In genomic region chr7:141059929-141060328, GRCm38 (mm10) we compare ENCODE assay signal across 11 mouse cellular contexts. TPM values are rescaled to one million over a fixed set of nuclear protein-coding genes. Genes with fewer than 3 reads are reported as not detected.
DNase-seq lines count a peak whose midpoint lies in the region; ATAC-seq and TF ChIP-seq lines count a peak whose summit lies in the region.
"Had no signal": no experiment of that assay in that cellular context is flagged by ENCODE, and none has a peak within 500 bp of the region (broad histone marks: within the 10 kb centered on the region; RNA-seq: fewer than 3 reads in every experiment).

No protein-coding gene starts in this region.

- no peak for ATAC-seq in embryonic facial prominence, embryonic 12.5 days (ENCODE audit: insufficient number of reproducible peaks, insufficient read depth, low FRiP score, low TSS enrichment)
- ATAC-seq in intestine, embryonic 16.5 days = no peak
- no peak for ATAC-seq in erythroid progenitor cell, adult 5-6 weeks (replicated peaks; ENCODE audit: low FRiP score, poor library complexity, severe bottlenecking)

- H3K4me1 ChIP-seq in heart, embryonic 10.5 days = peaks cover 16% of the 10 kb centered on the region
- peaks cover 12% of the 10 kb centered on the region for H3K4me1 ChIP-seq in embryonic facial prominence, embryonic 12.5 days
- peaks cover 26% of the 10 kb centered on the region for H3K4me1 ChIP-seq in intestine, embryonic 16.5 days (ENCODE audit: control insufficient read depth, insufficient read depth, low read length)

- no peak for TF ChIP-seq POLR2A in myocyte (IDR thresholded peaks at IDR 0.05; ENCODE audit: insufficient read length, low read depth)

- H3K36me3 ChIP-seq in heart, embryonic 10.5 days = no peaks in the 10 kb centered on the region
- H3K36me3 ChIP-seq in embryonic facial prominence, embryonic 12.5 days = peaks cover 11% of the 10 kb centered on the region
- H3K36me3 ChIP-seq in intestine, embryonic 16.5 days (ENCODE audit: control insufficient read depth, insufficient read depth, low read length) = no peaks in the 10 kb centered on the region
- no peaks in the 10 kb centered on the region for H3K36me3 ChIP-seq in myocyte (ENCODE audit: control insufficient read depth, insufficient read depth)

- intact Hi-C loops in heart, postnatal 14 days (cut with DNase I) = no loop called here

- peak overlapping the region; percentile 89 for H3K4me2 ChIP-seq in embryonic facial prominence, embryonic 12.5 days (replicated peaks)
- peak overlapping the region; percentile 98 for H3K4me2 ChIP-seq in intestine, embryonic 16.5 days (ENCODE audit: low read depth, low read length)
- no peak overlapping the region for H3K4me2 ChIP-seq in myocyte (ENCODE audit: low read depth)

- H3K4me3 ChIP-seq in heart, embryonic 10.5 days = peak overlapping the region; percentile 72
- peak overlapping the region; percentile 79 for H3K4me3 ChIP-seq in embryonic facial prominence, embryonic 12.5 days
- H3K4me3 ChIP-seq in intestine, embryonic 16.5 days (ENCODE audit: low read length) = peak overlapping the region; percentile 74
- peak overlapping the region; percentile 5 for H3K4me3 ChIP-seq in myocyte

- H3K27ac ChIP-seq in heart, embryonic 10.5 days = 0 out of 2 replicates have a peak overlapping the region, but pooled peaks have one; percentile 85
- no peak overlapping the region for H3K27ac ChIP-seq in embryonic facial prominence, embryonic 12.5 days
- H3K27ac ChIP-seq in intestine, embryonic 16.5 days (ENCODE audit: low read length) = no peak overlapping the region
- H3K27ac ChIP-seq: liver, embryonic 14.5 days had no signal

- 66% methylated on average over 2 of the region's 2 CpGs for WGBS in heart, embryonic 10.5 days
- 64% methylated on average over 2 of the region's 2 CpGs for WGBS in embryonic facial prominence, embryonic 12.5 days
- 70% methylated on average over 2 of the region's 2 CpGs for WGBS in intestine, embryonic 16.5 days

- 0 out of 2 replicates have a peak overlapping the region, but pooled peaks have one; percentile 93 for H3K9ac ChIP-seq in embryonic facial prominence, embryonic 12.5 days
- peak overlapping the region; percentile 78; the same call in 1 of the 2 replicates for H3K9ac ChIP-seq in intestine, embryonic 16.5 days (ENCODE audit: low read depth, low read length)
- H3K9ac ChIP-seq: liver, embryonic 14.5 days had no signal

- no peak for DNase-seq in heart, embryonic 10.5 days (ENCODE audit: low spot score)
- DNase-seq in heart, postnatal 14 days = no peak
- DNase-seq in frontal cortex, adult 2 months (ENCODE audit: extremely low spot score in 1 of 2, low spot score in 1 of 2) = no peak
- no peak for DNase-seq in gastrocnemius, adult 8-10 months (ENCODE audit: low spot score in 2 of 2)

- H3K9me3 ChIP-seq in heart, embryonic 10.5 days = no peaks in the 10 kb centered on the region
- no peaks in the 10 kb centered on the region for H3K9me3 ChIP-seq in embryonic facial prominence, embryonic 12.5 days
- H3K9me3 ChIP-seq in intestine, embryonic 16.5 days (ENCODE audit: control insufficient read depth, low read length) = no peaks in the 10 kb centered on the region

- H3K27me3 ChIP-seq in heart, embryonic 10.5 days (ENCODE audit: insufficient read depth, poor library complexity, severe bottlenecking) = peaks cover 72% of the 10 kb centered on the region
- no peaks in the 10 kb centered on the region for H3K27me3 ChIP-seq in embryonic facial prominence, embryonic 12.5 days
- no peaks in the 10 kb centered on the region for H3K27me3 ChIP-seq in intestine, embryonic 16.5 days (replicated peaks; ENCODE audit: control insufficient read depth, insufficient read depth, low read length)
- peaks cover 7% of the 10 kb centered on the region for H3K27me3 ChIP-seq in myocyte (ENCODE audit: control insufficient read depth, insufficient read depth, insufficient read length)

- H3K79me2 ChIP-seq in myocyte (ENCODE audit: control insufficient read depth, insufficient read depth) = no peaks in the 10 kb centered on the region

- H3ac ChIP-seq in myocyte (ENCODE audit: control insufficient read depth, insufficient read length) = no peak overlapping the region

TF ChIP-seq in myocyte, 11 proteins besides CTCF, POLR2A, EP300 and RAD21:
- TF ChIP-seq CEBPB (IDR thresholded peaks at IDR 0.05; ENCODE audit: insufficient read depth, poor library complexity, severe bottlenecking) (no peak), POLR2AphosphoS2 (IDR thresholded peaks at IDR 0.05; ENCODE audit: insufficient read length, low read depth) (no peak), TCF12 (IDR thresholded peaks at IDR 0.05; ENCODE audit: insufficient read depth, poor library complexity, severe bottlenecking) (no peak), REST (IDR thresholded peaks at IDR 0.05; ENCODE audit: insufficient read depth, insufficient read length) (no peak), MYOG (IDR thresholded peaks at IDR 0.05; ENCODE audit: control insufficient read depth in 1 of 3, insufficient read depth in 1 of 3, insufficient read length in 2 of 3, low read depth in 2 of 3) (no peak)

RNA-seq across cellular contexts. Expression of gene B4galnt4, which starts 1.0 kb away (rescaled TPM):
- polyA plus RNA-seq in heart, embryonic 10.5 days (2016; fragmentation: Nextera tagmentation; extraction: Ambion mirVana) = 2.6 and 12.7 TPM in 2 replicates
- under 1 TPM; 0.07 to 0.14 TPM for total RNA-seq in heart, postnatal 14 days (2021)
- 35.2 and 39.2 TPM in 2 replicates for polyA plus RNA-seq in embryonic facial prominence, embryonic 12.5 days (2016; fragmentation: Nextera tagmentation; extraction: Ambion mirVana)
- 7.2 and 7.3 TPM in 2 replicates for polyA plus RNA-seq in intestine, embryonic 16.5 days (2015; fragmentation: Nextera tagmentation; extraction: Ambion mirVana)
- polyA plus RNA-seq in myocyte (2012; fragmentation: generic; extraction: Trizol) = 0.46 TPM
- not detected in 2 replicates for total RNA-seq in erythroid progenitor cell, adult 5-6 weeks (2015; ENCODE audit: low replicate concordance)
- 0.26 TPM in 1 of 2 replicates, not detected in the other for total RNA-seq in erythroid progenitor cell, adult 5-6 weeks (2017; ENCODE audit: low replicate concordance)
- polyA plus RNA-seq in frontal cortex, adult 2 months (2012; rRNA removed) = 99.1 and 103 TPM in 2 replicates
- under 1 TPM in 2 of 4 experiments, not detected in 2; 0.20 to 0.59 TPM for total RNA-seq in gastrocnemius, adult 8-10 months (2022)
- total RNA-seq: gastrocnemius, adult 18-20 months had no signal

RNA-seq across cellular contexts. Expression of gene Pkp3, which starts 18.1 kb away (rescaled TPM):
- 0.94 and 3.4 TPM in 2 replicates for polyA plus RNA-seq in heart, embryonic 10.5 days (2016; fragmentation: Nextera tagmentation; extraction: Ambion mirVana)
- total RNA-seq in heart, postnatal 14 days (2021) = under 1 TPM; 0.43 to 0.95 TPM
- 13.3 and 16.2 TPM in 2 replicates for polyA plus RNA-seq in embryonic facial prominence, embryonic 12.5 days (2016; fragmentation: Nextera tagmentation; extraction: Ambion mirVana)
- polyA plus RNA-seq in intestine, embryonic 16.5 days (2015; fragmentation: Nextera tagmentation; extraction: Ambion mirVana) = 31.3 and 32.4 TPM in 2 replicates
- polyA plus RNA-seq in myocyte (2012; fragmentation: generic; extraction: Trizol) = 0.25 TPM
- 4.3 TPM in 1 of 2 replicates, not detected in the other for total RNA-seq in erythroid progenitor cell, adult 5-6 weeks (2015; ENCODE audit: low replicate concordance)
- 0.91 and 1.3 TPM in 2 replicates for total RNA-seq in erythroid progenitor cell, adult 5-6 weeks (2017; ENCODE audit: low replicate concordance)
- polyA plus RNA-seq in frontal cortex, adult 2 months (2012; rRNA removed) = 0.11 and 0.22 TPM in 2 replicates
- total RNA-seq in gastrocnemius, adult 8-10 months (2022) = not detected
- total RNA-seq: gastrocnemius, adult 18-20 months had no signal

RNA-seq across cellular contexts. Expression of gene Gm17387, which starts 31.0 kb away (rescaled TPM):
- not detected in 2 replicates for polyA plus RNA-seq in heart, embryonic 10.5 days (2016; fragmentation: Nextera tagmentation; extraction: Ambion mirVana)
- total RNA-seq in heart, postnatal 14 days (2021) = not detected
- not detected in 2 replicates for polyA plus RNA-seq in embryonic facial prominence, embryonic 12.5 days (2016; fragmentation: Nextera tagmentation; extraction: Ambion mirVana)
- not detected in 2 replicates for polyA plus RNA-seq in intestine, embryonic 16.5 days (2015; fragmentation: Nextera tagmentation; extraction: Ambion mirVana)
- polyA plus RNA-seq in myocyte (2012; fragmentation: generic; extraction: Trizol) = not detected
- total RNA-seq in erythroid progenitor cell, adult 5-6 weeks (2015; ENCODE audit: low replicate concordance) = not detected in 2 replicates
- not detected in 2 replicates for total RNA-seq in erythroid progenitor cell, adult 5-6 weeks (2017; ENCODE audit: low replicate concordance)
- not detected in 2 replicates for polyA plus RNA-seq in frontal cortex, adult 2 months (2012; rRNA removed)
- not detected for total RNA-seq in gastrocnemius, adult 8-10 months (2022)
- total RNA-seq: gastrocnemius, adult 18-20 months had no signal
- polyA plus RNA-seq: C2C12; liver, embryonic 14.5 days had no signal

RNA-seq across cellular contexts. Expression of gene Sigirr, which starts 40.4 kb away (rescaled TPM):
- polyA plus RNA-seq in heart, embryonic 10.5 days (2016; fragmentation: Nextera tagmentation; extraction: Ambion mirVana) = 3.0 and 5.7 TPM in 2 replicates
- 1 to 10 TPM; 8.0 to 8.1 TPM for total RNA-seq in heart, postnatal 14 days (2021)
- 1.9 and 3.0 TPM in 2 replicates for polyA plus RNA-seq in embryonic facial prominence, embryonic 12.5 days (2016; fragmentation: Nextera tagmentation; extraction: Ambion mirVana)
- polyA plus RNA-seq in intestine, embryonic 16.5 days (2015; fragmentation: Nextera tagmentation; extraction: Ambion mirVana) = 29.4 and 32.8 TPM in 2 replicates
- 4.8 TPM for polyA plus RNA-seq in myocyte (2012; fragmentation: generic; extraction: Trizol)
- 4.2 and 10.5 TPM in 2 replicates for total RNA-seq in erythroid progenitor cell, adult 5-6 weeks (2015; ENCODE audit: low replicate concordance)
- 1.5 TPM in 1 of 2 replicates, not detected in the other for total RNA-seq in erythroid progenitor cell, adult 5-6 weeks (2017; ENCODE audit: low replicate concordance)
- 3.7 and 4.0 TPM in 2 replicates for polyA plus RNA-seq in frontal cortex, adult 2 months (2012; rRNA removed)
- 1 to 10 TPM; 1.4 to 1.6 (median 1.5) TPM for total RNA-seq in gastrocnemius, adult 8-10 months (2022)

RNA-seq across cellular contexts. Expression of gene Ifitm6, which starts 42.2 kb away (rescaled TPM):
- not detected in 2 replicates for polyA plus RNA-seq in heart, embryonic 10.5 days (2016; fragmentation: Nextera tagmentation; extraction: Ambion mirVana)
- 1 to 10 TPM in 1 of 2 experiments, under 1 TPM in 1; 0.34 to 1.1 TPM for total RNA-seq in heart, postnatal 14 days (2021)
- polyA plus RNA-seq in embryonic facial prominence, embryonic 12.5 days (2016; fragmentation: Nextera tagmentation; extraction: Ambion mirVana) = 0.43 TPM in 1 of 2 replicates, not detected in the other
- 1.9 and 2.0 TPM in 2 replicates for polyA plus RNA-seq in intestine, embryonic 16.5 days (2015; fragmentation: Nextera tagmentation; extraction: Ambion mirVana)
- 4.4 TPM for polyA plus RNA-seq in myocyte (2012; fragmentation: generic; extraction: Trizol)
- 172 and 212 TPM in 2 replicates for total RNA-seq in erythroid progenitor cell, adult 5-6 weeks (2015; ENCODE audit: low replicate concordance)
- total RNA-seq in erythroid progenitor cell, adult 5-6 weeks (2017; ENCODE audit: low replicate concordance) = 65.6 and 95.9 TPM in 2 replicates
- polyA plus RNA-seq in frontal cortex, adult 2 months (2012; rRNA removed) = 0.86 and 1.0 TPM in 2 replicates
- not detected for total RNA-seq in gastrocnemius, adult 8-10 months (2022)
- total RNA-seq: gastrocnemius, adult 18-20 months had no signal

Comparison
In these comparisons a context has a peak if more than half of its experiments do, and no peak if none do; other contexts are left out.
1. H3K4me3 ChIP-seq: peak in every context shown above with its lines; median percentile 79 in embryonic facial prominence, embryonic 12.5 days; 74 in intestine, embryonic 16.5 days; 72 in heart, embryonic 10.5 days; 5 in myocyte.